Mouse (Mus musculus) embryonic facial prominence, embryonic 10.5 days (tissue): ENCODE data around the gene Syt17. TPM values are rescaled to one million over a fixed set of nuclear protein-coding genes. Genes with fewer than 3 reads are reported as not detected.
A peak's percentile ranks its signal among the peaks of the same experiment; 100 is the strongest.

Experiments
- DNase-seq: peaks from one replicate; pipeline ENCODE4 v3.0.0-alpha.2; 2017; ENCODE audit warnings: low spot score
- H3K27ac ChIP-seq: fragments of 300-500 bp; sonication (generic); replicated peaks from 2 replicates; pipeline ENCODE4 v1.5.1; 2016; ENCODE audit warnings: mild to moderate bottlenecking
- H3K27me3 ChIP-seq: fragments of 300-500 bp; sonication (generic); replicated peaks from 2 replicates; pipeline ENCODE4 v1.6.1; 2016; ENCODE audit warnings: low read depth, mild to moderate bottlenecking; ENCODE audit not compliant: poor library complexity, severe bottlenecking
- H3K36me3 ChIP-seq: fragments of 300-500 bp; sonication (generic); replicated peaks from 2 replicates; pipeline ENCODE4 v1.6.1; 2016; ENCODE audit warnings: mild to moderate bottlenecking, moderate library complexity
- H3K4me1 ChIP-seq: fragments of 300-500 bp; sonication (generic); 2 replicates; pipeline ENCODE4 v1.6.1; 2016
- H3K4me3 ChIP-seq: fragments of 300-500 bp; sonication (generic); 2 replicates; pipeline ENCODE4 v1.5.1; 2016; ENCODE audit warnings: mild to moderate bottlenecking, moderate library complexity
- H3K9me3 ChIP-seq: fragments of 300-500 bp; sonication (generic); 2 replicates; pipeline ENCODE4 v1.6.1; 2016; ENCODE audit warnings: mild to moderate bottlenecking
- WGBS: fragments of 180-500 bp; shearing (Covaris S2); methylation state at CpG from one replicate; pipeline ENCODE4 v1.1.7; 2016; 5-methylcytosine and 5-hydroxymethylcytosine counted together
- polyA plus RNA-seq: library from polyadenylated mRNA; unstranded; fragments of >200 nt; fragmentation: Nextera tagmentation; extraction: Ambion mirVana; gene quantifications from 2 replicates; pipeline ENCODE4 v1.2.1, GENCODE M21; 2016

The Syt17 gene
- polyA plus RNA-seq, 1 experiment from 2014 or later = 1.7 TPM

- Histone ChIP-seq H3K4me3 (no peak overlapping the region), H3K27ac (no peak overlapping the region), H3K9me3 (no peaks in the 10 kb centered on the region), H3K4me1 (peaks cover 45% of the 10 kb centered on the region), H3K36me3 (no peaks in the 10 kb centered on the region), H3K27me3 (no peaks in the 10 kb centered on the region; the same call in 1 of the 2 replicates)
- 57% methylated on average over 3 of the region's 3 CpGs for WGBS
- peak; percentile 59 for DNase-seq
Observed at GRCm38 (mm10) chr7:118402576-118403022, 45.4 kb downstream of the Syt17 start.

GRCm38 (mm10) chr7:118401949-118402348, 46.1 kb downstream of the Syt17 start:
- peak; percentile 15 for DNase-seq
- Histone ChIP-seq H3K27ac (peak overlapping the region; percentile 52; the same call in 1 of the 2 replicates), H3K27me3 (no peaks in the 10 kb centered on the region; the same call in 1 of the 2 replicates), H3K36me3 (no peaks in the 10 kb centered on the region), H3K4me3 (no peak overlapping the region), H3K4me1 (peaks cover 50% of the 10 kb centered on the region), H3K9me3 (no peaks in the 10 kb centered on the region)
- WGBS = 70% methylated on average over 5 of the region's 5 CpGs

GRCm38 (mm10) chr7:118399764-118400163, 48.3 kb downstream of the Syt17 start:
- Histone ChIP-seq H3K27ac (no peak overlapping the region), H3K9me3 (no peaks in the 10 kb centered on the region), H3K36me3 (no peaks in the 10 kb centered on the region), H3K27me3 (no peaks in the 10 kb centered on the region; the same call in 1 of the 2 replicates), H3K4me1 (peaks cover 37% of the 10 kb centered on the region), H3K4me3 (no peak overlapping the region)
- WGBS = 83% methylated on average over 9 of the region's 9 CpGs
- DNase-seq = no peak

- no peak for DNase-seq
- no peaks in the 10 kb centered on the region; the same call in 1 of the 2 replicates for H3K4me1 ChIP-seq
Observed at GRCm38 (mm10) chr7:118390705-118391104, 57.3 kb downstream of the Syt17 start.

GRCm38 (mm10) chr7:118380996-118381395, 67.0 kb downstream of the Syt17 start:
- DNase-seq = no peak
- no peak overlapping the region for H3K27ac ChIP-seq
- no peaks in the 10 kb centered on the region for H3K36me3 ChIP-seq
- H3K9me3 ChIP-seq = no peaks in the 10 kb centered on the region
- H3K27me3 ChIP-seq = no peaks in the 10 kb centered on the region
- no peaks in the 10 kb centered on the region; the same call in 1 of the 2 replicates for H3K4me1 ChIP-seq
- no peak overlapping the region for H3K4me3 ChIP-seq
- WGBS = 90% methylated on average over 5 of the region's 5 CpGs

More at GRCm38 (mm10) chr7:118390705-118391104, 57.3 kb downstream of the Syt17 start:
- Histone ChIP-seq H3K9me3 (no peaks in the 10 kb centered on the region), H3K36me3 (no peaks in the 10 kb centered on the region), H3K27ac (no peak overlapping the region), H3K4me3 (no peak overlapping the region), H3K27me3 (no peaks in the 10 kb centered on the region)
- WGBS = 88% methylated on average over 5 of the region's 5 CpGs

GRCm38 (mm10) chr7:118380056-118380455, 68.0 kb downstream of the Syt17 start:
- H3K9me3 ChIP-seq = no peaks in the 10 kb centered on the region
- H3K27me3 ChIP-seq = no peaks in the 10 kb centered on the region
- H3K36me3 ChIP-seq = no peaks in the 10 kb centered on the region
- H3K27ac ChIP-seq = no peak overlapping the region
- H3K4me3 ChIP-seq = no peak overlapping the region
- no peaks in the 10 kb centered on the region; the same call in 1 of the 2 replicates for H3K4me1 ChIP-seq
- no peak for DNase-seq
- WGBS = 87% methylated on average over 3 of the region's 3 CpGs

- DNase-seq = no peak
- H3K27ac ChIP-seq = no peak overlapping the region
- no peak overlapping the region for H3K4me3 ChIP-seq
- no peaks in the 10 kb centered on the region for H3K9me3 ChIP-seq
- WGBS = 90% methylated on average over 4 of the region's 4 CpGs
- H3K36me3 ChIP-seq = no peaks in the 10 kb centered on the region
- no peaks in the 10 kb centered on the region; the same call in 1 of the 2 replicates for H3K4me1 ChIP-seq
- H3K27me3 ChIP-seq = no peaks in the 10 kb centered on the region
Observed at GRCm38 (mm10) chr7:118376590-118376989, 71.4 kb downstream of the Syt17 start.

- H3K4me3 ChIP-seq = no peak overlapping the region
- no peak for DNase-seq
- H3K36me3 ChIP-seq = no peaks in the 10 kb centered on the region
- WGBS = 93% methylated on average over 3 of the region's 3 CpGs
- no peaks in the 10 kb centered on the region for H3K27me3 ChIP-seq
- H3K9me3 ChIP-seq = no peaks in the 10 kb centered on the region
- no peaks in the 10 kb centered on the region; the same call in 1 of the 2 replicates for H3K4me1 ChIP-seq
- no peak overlapping the region for H3K27ac ChIP-seq
Observed at GRCm38 (mm10) chr7:118375341-118375740, 72.7 kb downstream of the Syt17 start.

- no peak for DNase-seq
- Histone ChIP-seq H3K27me3 (no peaks in the 10 kb centered on the region), H3K9me3 (no peaks in the 10 kb centered on the region), H3K4me1 (peaks cover 17% of the 10 kb centered on the region), H3K4me3 (no peak overlapping the region), H3K36me3 (no peaks in the 10 kb centered on the region), H3K27ac (no peak overlapping the region)
- WGBS = 93% methylated on average over 5 of the region's 5 CpGs
Observed at GRCm38 (mm10) chr7:118371361-118371760, 76.7 kb downstream of the Syt17 start.

GRCm38 (mm10) chr7:118369705-118370104, 78.3 kb downstream of the Syt17 start:
- no peak overlapping the region for H3K4me3 ChIP-seq
- H3K27me3 ChIP-seq = no peaks in the 10 kb centered on the region
- no peaks in the 10 kb centered on the region for H3K36me3 ChIP-seq
- H3K4me1 ChIP-seq = peaks cover 33% of the 10 kb centered on the region
- WGBS = 65% methylated on average over 2 of the region's 2 CpGs
- no peaks in the 10 kb centered on the region for H3K9me3 ChIP-seq
- DNase-seq = peak; percentile 17
- no peak overlapping the region for H3K27ac ChIP-seq

GRCm38 (mm10) chr7:118365902-118366301, 82.1 kb downstream of the Syt17 start:
- Histone ChIP-seq H3K9me3 (no peaks in the 10 kb centered on the region), H3K4me3 (no peak overlapping the region), H3K4me1 (peaks cover 51% of the 10 kb centered on the region), H3K27ac (peak overlapping the region; percentile 72), H3K27me3 (no peaks in the 10 kb centered on the region), H3K36me3 (no peaks in the 10 kb centered on the region)
- DNase-seq = peak; percentile 23
- 64% methylated on average over 3 of the region's 3 CpGs for WGBS

- peak overlapping the region; percentile 72 for H3K27ac ChIP-seq
- WGBS = 51% methylated on average over 6 of the region's 6 CpGs
- no peak overlapping the region for H3K4me3 ChIP-seq
- H3K9me3 ChIP-seq = no peaks in the 10 kb centered on the region
- H3K4me1 ChIP-seq = peaks cover 51% of the 10 kb centered on the region
- DNase-seq = peak; percentile 23
- H3K36me3 ChIP-seq = no peaks in the 10 kb centered on the region
- H3K27me3 ChIP-seq = no peaks in the 10 kb centered on the region
Observed at GRCm38 (mm10) chr7:118365251-118365650, 82.8 kb downstream of the Syt17 start.

- no peaks in the 10 kb centered on the region for H3K36me3 ChIP-seq
- H3K4me1 ChIP-seq = peaks cover 47% of the 10 kb centered on the region
- H3K4me3 ChIP-seq = no peak overlapping the region
- peak; percentile 39 for DNase-seq
- no peaks in the 10 kb centered on the region for H3K27me3 ChIP-seq
- H3K27ac ChIP-seq = peak overlapping the region; percentile 72
- WGBS = 31% methylated on average over 7 of the region's 7 CpGs
- H3K9me3 ChIP-seq = no peaks in the 10 kb centered on the region
Observed at GRCm38 (mm10) chr7:118364353-118365007, 83.5 kb downstream of the Syt17 start.
